Mouse (Mus musculus) left cerebral cortex, postnatal 4 days (tissue): ENCODE results near the gene Nln. TPM values are rescaled to one million over a fixed set of nuclear protein-coding genes. Genes with fewer than 3 reads are reported as not detected.

Source experiments
- DNase-seq: peaks from one replicate; pipeline ENCODE4 v3.0.0-alpha.2; 2022
- intact Hi-C: fragments of 180-260 bp; cut with DNase I; formaldehyde crosslinking; loops from one replicate; pipeline ENCODE4 v1.15.1; 2025
- total RNA-seq, 2 experiments: library from RNA; stranded (reverse); gene quantifications; 2 replicates each; pipeline ENCODE4 v1.2.3; 2021

Nln gene
- total RNA-seq, 2 experiments from 2014 or later: 77.8 to 81.4 TPM

DNA sequence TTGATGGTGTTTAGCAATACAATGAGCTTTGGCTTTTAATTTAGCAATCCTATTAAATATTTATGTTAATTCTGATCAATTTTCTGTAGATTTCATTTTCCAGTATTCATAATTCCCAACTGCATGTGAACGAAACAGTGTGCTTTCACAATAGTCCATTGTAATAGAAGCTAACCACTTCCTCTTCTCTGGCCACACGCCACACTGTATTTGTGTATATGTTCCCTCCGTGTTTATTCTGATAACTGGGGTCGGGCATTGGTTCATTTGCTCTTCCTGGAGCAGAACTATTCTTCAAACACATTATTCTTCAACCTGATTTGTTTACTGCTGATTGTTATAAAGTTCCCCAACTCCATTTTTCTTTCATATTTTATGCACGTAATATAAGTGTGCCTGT lies 135.4 kb downstream of the Nln start:
- DNase-seq: no peak
- intact Hi-C loops: no loop called here

Other genes with a start within 250 kb of the Nln start
- gene Erbin, start 189.1 kb downstream of the Nln start, total RNA-seq: 10 to 100 TPM; 33.1 to 35.3 TPM
- gene Sgtb, start 127 bp upstream of the Nln start, total RNA-seq: 10 to 100 TPM; 35.2 to 38.1 TPM
- gene Trappc13, start 68.9 kb upstream of the Nln start, total RNA-seq: 10 to 100 TPM; 47.3 to 50.4 TPM
- 10 to 100 TPM; 52.2 to 53.0 TPM for gene Trim23, start 69.2 kb upstream of the Nln start, total RNA-seq
- 1 to 10 TPM; 3.4 to 5.1 TPM for gene Cenpk, start 119.0 kb upstream of the Nln start, total RNA-seq
- gene Ppwd1, start 119.2 kb upstream of the Nln start, total RNA-seq: 10 to 100 TPM; 10.9 to 12.5 TPM
- gene Adamts6, start 178.2 kb upstream of the Nln start, total RNA-seq: 1 to 10 TPM; 3.5 to 3.7 TPM